Mouse (Mus musculus) cortical plate, adult 2 months (tissue): ENCODE data around the gene Hadhb. TPM values are rescaled to one million over a fixed set of nuclear protein-coding genes. Genes with fewer than 3 reads are reported as not detected.
A peak's percentile ranks its signal among the peaks of the same experiment; 100 is the strongest.

Experiments used
- H3K27ac ChIP-seq: fragments of 200-500 bp; 2 replicates; pipeline ENCODE4 v1.5.1; 2012; ENCODE audit warnings: low read length, control low read depth, inconsistent platforms; ENCODE audit not compliant: insufficient read depth
- H3K4me1 ChIP-seq: fragments of 200-500 bp; 2 replicates; pipeline ENCODE4 v1.6.1; 2011; ENCODE audit warnings: low read length; ENCODE audit not compliant: control insufficient read depth, insufficient read depth
- H3K4me3 ChIP-seq: fragments of 200-500 bp; 2 replicates; pipeline ENCODE4 v1.5.1; 2011; ENCODE audit warnings: mild to moderate bottlenecking, low read length, control low read depth; ENCODE audit not compliant: insufficient read depth
- CTCF ChIP-seq: fragments of 200-500 bp; IDR thresholded peaks from 2 replicates; pipeline ENCODE4 v1.5.1; 2011; ENCODE audit warnings: mild to moderate bottlenecking, control low read depth, low read length; ENCODE audit not compliant: insufficient read depth; ENCODE audit errors: extremely low read depth
- POLR2A ChIP-seq: fragments of 200-500 bp; IDR thresholded peaks from 2 replicates; pipeline ENCODE4 v1.6.1; 2011; ENCODE audit warnings: mild to moderate bottlenecking, low read length, control low read depth; ENCODE audit not compliant: insufficient read depth; ENCODE audit errors: extremely low read depth
- polyA plus RNA-seq: library from polyadenylated mRNA; depleted of rRNA; stranded (reverse); fragments of >200 nt; gene quantifications from 2 replicates; pipeline ENCODE4 v1.2.3, GENCODE M21; 2012; rRNA removed

The Hadhb gene
- polyA plus RNA-seq = 88.0 and 94.8 TPM in 2 replicates

GRCm38 (mm10) chr5:30154474-30155394, at the start of gene Hadhb, which contains the start of gene Hadha:
TSS of gene Hadhb (plus strand) at chr5:30155248.
TSS of gene Hadha (minus strand) at chr5:30155162.
- Histone ChIP-seq H3K27ac (peak within 1 kb of the TSS; percentile 96), H3K4me3 (peak within 1 kb of the TSS; percentile 94), H3K4me1 (peaks cover 1% of the 10 kb centered on the region; the same call in 1 of the 2 replicates)
- TF ChIP-seq POLR2A (peak; percentile 94), CTCF (no peak)

GRCm38 (mm10) chr5:30105668-30106300, 49.3 kb upstream of the Hadhb start, which contains the start of gene 3110082J24Rik:
TSS of gene 3110082J24Rik (minus strand) at chr5:30106086.
- peak within 1 kb of the TSS; percentile 14 for H3K4me3 ChIP-seq
- no peaks in the 10 kb centered on the region for H3K4me1 ChIP-seq
- H3K27ac ChIP-seq = no peak within 1 kb of the TSS

GRCm38 (mm10) chr5:30106756-30107155, 48.3 kb upstream of the Hadhb start:
- no peak overlapping the region; the same call in 1 of the 2 replicates for H3K4me3 ChIP-seq
- TF ChIP-seq CTCF (no peak), POLR2A (no peak)
- no peaks in the 10 kb centered on the region for H3K4me1 ChIP-seq
- H3K27ac ChIP-seq = no peak overlapping the region

More at GRCm38 (mm10) chr5:30105668-30106300, 49.3 kb upstream of the Hadhb start, which contains the start of gene 3110082J24Rik:
- TF ChIP-seq CTCF (no peak), POLR2A (0 out of 2 replicates have a peak, but pooled peaks have one; percentile 4)

- H3K27ac ChIP-seq = no peak overlapping the region
- H3K4me3 ChIP-seq = no peak overlapping the region
- TF ChIP-seq POLR2A (no peak), CTCF (no peak)
- H3K4me1 ChIP-seq = no peaks in the 10 kb centered on the region
Observed at GRCm38 (mm10) chr5:30107186-30107585, 47.9 kb upstream of the Hadhb start.

- TF ChIP-seq CTCF = no peak
- TF ChIP-seq POLR2A = no peak
- H3K4me3 ChIP-seq = no peak overlapping the region
- H3K4me1 ChIP-seq = no peaks in the 10 kb centered on the region
- no peak overlapping the region for H3K27ac ChIP-seq
Observed at GRCm38 (mm10) chr5:30107611-30108041, 47.4 kb upstream of the Hadhb start.

- Histone ChIP-seq H3K27ac (no peak overlapping the region), H3K4me3 (no peak overlapping the region), H3K4me1 (no peaks in the 10 kb centered on the region)
- no peak for TF ChIP-seq CTCF
Observed at GRCm38 (mm10) chr5:30108233-30108632, 46.8 kb upstream of the Hadhb start.

- H3K4me1 ChIP-seq = no peaks in the 10 kb centered on the region
- H3K4me3 ChIP-seq = no peak overlapping the region
- TF ChIP-seq CTCF = no peak
- TF ChIP-seq POLR2A = no peak
- no peak overlapping the region for H3K27ac ChIP-seq
Observed at GRCm38 (mm10) chr5:30109899-30110298, 45.1 kb upstream of the Hadhb start.

GRCm38 (mm10) chr5:30110371-30111060, 44.5 kb upstream of the Hadhb start:
- no peak overlapping the region for H3K4me3 ChIP-seq
- no peak overlapping the region for H3K27ac ChIP-seq
- TF ChIP-seq CTCF (no peak), POLR2A (no peak)
- H3K4me1 ChIP-seq = no peaks in the 10 kb centered on the region

GRCm38 (mm10) chr5:30111126-30111525, 43.9 kb upstream of the Hadhb start:
- TF ChIP-seq CTCF = no peak
- no peak for TF ChIP-seq POLR2A

More at GRCm38 (mm10) chr5:30111126-30111525, 43.9 kb upstream of the Hadhb start:
- Histone ChIP-seq H3K27ac (no peak overlapping the region), H3K4me3 (no peak overlapping the region), H3K4me1 (no peaks in the 10 kb centered on the region)
